Mouse (Mus musculus): ENCODE measurements around the gene Wipi1. TPM values are rescaled to one million over a fixed set of nuclear protein-coding genes. Genes with fewer than 3 reads are reported as not detected.
A peak's percentile ranks its signal among the peaks of the same experiment; 100 is the strongest.

Wipi1 gene
- polyA plus RNA-seq, 1 experiment from 2014 or later: 46.4 TPM

DNA sequence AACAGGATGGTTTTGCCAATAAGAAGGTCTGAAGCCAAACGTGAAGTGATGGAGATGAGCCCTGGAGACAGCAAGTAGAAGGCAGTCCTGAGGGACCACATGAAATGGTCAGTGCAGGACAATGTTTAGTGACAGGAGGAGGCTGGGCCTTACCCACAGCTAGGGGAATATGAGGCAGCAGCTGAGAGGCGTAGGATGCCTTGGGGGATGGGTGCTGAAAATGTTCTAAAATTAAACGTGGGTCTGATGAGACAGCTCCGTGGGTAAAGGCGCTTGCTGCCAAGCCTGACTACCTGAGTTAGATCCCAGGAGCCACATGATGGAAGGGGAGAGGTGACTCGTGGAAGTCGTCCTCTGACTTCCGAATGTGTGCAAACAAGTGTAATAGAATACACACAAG, 21.8 kb downstream of the Wipi1 start:
- no peaks in the 10 kb centered on the region for H3K9me3 ChIP-seq (ENCODE audit: control insufficient read depth, low read length)
- H3K9ac ChIP-seq (ENCODE audit: low read length): no peak overlapping the region
- no peak overlapping the region for H3K27ac ChIP-seq (ENCODE audit: low read length)
- H3K36me3 ChIP-seq (ENCODE audit: control insufficient read depth, insufficient read depth, low read length): peaks cover 4% of the 10 kb centered on the region; the same call in 1 of the 2 replicates
- WGBS: 70% methylated on average over 8 of the region's 8 CpGs
- no peak overlapping the region for H3K4me2 ChIP-seq (ENCODE audit: low read depth, low read length)
- H3K4me1 ChIP-seq (replicated peaks; ENCODE audit: control insufficient read depth, insufficient read depth, low read length): peaks cover 22% of the 10 kb centered on the region
- ATAC-seq (ENCODE audit: low read depth): no peak
- no peaks in the 10 kb centered on the region for H3K27me3 ChIP-seq (ENCODE audit: control insufficient read depth, insufficient read depth, low read depth, low read length)
- H3K4me3 ChIP-seq (ENCODE audit: low read length): no peak overlapping the region

DNA sequence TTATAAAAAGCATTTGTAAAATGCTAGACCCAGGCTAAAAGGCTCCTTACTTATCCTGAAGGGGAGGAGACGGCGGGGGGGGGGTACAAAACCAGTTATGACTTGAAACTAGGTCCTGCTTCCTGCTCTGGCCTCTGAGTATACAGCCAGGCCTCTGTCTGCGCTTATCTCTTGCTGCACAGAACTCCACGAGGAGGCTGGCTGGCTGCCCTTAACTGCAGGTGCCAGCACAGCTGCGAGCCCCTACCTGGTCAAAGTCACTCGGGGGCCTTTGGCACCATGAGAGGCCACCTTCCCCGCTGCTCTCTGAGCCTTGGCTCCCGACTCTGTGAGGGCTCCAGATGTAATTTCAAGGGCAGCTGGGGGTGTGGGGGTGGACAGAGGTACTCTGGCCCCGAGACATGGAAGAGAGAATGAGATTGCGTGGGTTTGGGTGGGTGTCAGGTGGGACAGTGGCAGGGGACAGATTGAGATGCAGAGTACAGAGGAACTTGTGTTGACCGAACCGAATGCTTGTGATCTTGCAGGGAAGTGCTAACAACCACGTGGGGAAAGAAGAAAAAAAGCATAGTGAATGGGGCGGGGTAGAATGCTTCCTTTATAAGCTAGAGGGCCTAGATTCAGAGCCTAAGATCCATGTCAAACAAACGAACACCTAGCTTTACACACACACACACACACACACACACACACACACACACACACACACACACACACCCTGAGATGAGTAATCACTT, 24.0 kb downstream of the Wipi1 start:
- H3K4me3 ChIP-seq (ENCODE audit: low read length): no peak overlapping the region
- H3K9ac ChIP-seq (ENCODE audit: low read length): peak overlapping the region; percentile 36; the same call in 1 of the 2 replicates
- H3K27me3 ChIP-seq (ENCODE audit: control insufficient read depth, insufficient read depth, low read depth, low read length): no peaks in the 10 kb centered on the region
- peaks cover 3% of the 10 kb centered on the region; the same call in 1 of the 2 replicates for H3K36me3 ChIP-seq (ENCODE audit: control insufficient read depth, insufficient read depth, low read length)
- H3K9me3 ChIP-seq (ENCODE audit: control insufficient read depth, low read length): no peaks in the 10 kb centered on the region
- peak overlapping the region; percentile 81 for H3K27ac ChIP-seq (ENCODE audit: low read length)
- peaks cover 12% of the 10 kb centered on the region for H3K4me1 ChIP-seq (replicated peaks; ENCODE audit: control insufficient read depth, insufficient read depth, low read length)
- WGBS: 31% methylated on average over 15 of the region's 15 CpGs
- ATAC-seq (ENCODE audit: low read depth): peak; percentile 77
- H3K4me2 ChIP-seq (ENCODE audit: low read depth, low read length): no peak overlapping the region

DNA sequence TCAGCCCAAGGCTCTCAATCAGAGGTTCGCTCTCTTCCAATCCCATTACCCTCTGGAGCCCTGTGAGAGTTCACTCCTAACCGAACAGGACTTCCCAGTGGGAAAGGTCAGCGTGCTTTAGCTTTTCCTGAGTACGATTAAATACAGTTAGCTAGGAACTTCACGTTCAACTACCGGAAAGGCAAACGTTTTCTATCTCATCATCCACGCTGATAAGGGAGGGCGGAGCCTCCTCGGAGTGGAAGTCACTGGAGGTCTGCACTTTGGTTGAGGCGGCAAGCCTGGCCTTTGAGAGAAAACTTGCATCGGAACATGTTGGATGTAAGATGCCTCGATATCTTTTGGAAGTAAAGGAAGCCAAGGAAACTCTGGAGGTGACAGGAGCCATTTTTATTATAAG, 24.7 kb downstream of the Wipi1 start:
- peak overlapping the region; percentile 48; the same call in 1 of the 2 replicates for H3K27ac ChIP-seq (ENCODE audit: low read length)
- no peaks in the 10 kb centered on the region for H3K9me3 ChIP-seq (ENCODE audit: control insufficient read depth, low read length)
- ATAC-seq (ENCODE audit: low read depth): no peak; the same call in 1 of the 2 replicates
- 26% methylated on average over 13 of the region's 13 CpGs for WGBS
- H3K9ac ChIP-seq (ENCODE audit: low read length): no peak overlapping the region
- no peak overlapping the region for H3K4me2 ChIP-seq (ENCODE audit: low read depth, low read length)
- H3K4me1 ChIP-seq (replicated peaks; ENCODE audit: control insufficient read depth, insufficient read depth, low read length): peaks cover 12% of the 10 kb centered on the region
- no peak overlapping the region for H3K4me3 ChIP-seq (ENCODE audit: low read length)
- peaks cover 3% of the 10 kb centered on the region; the same call in 1 of the 2 replicates for H3K36me3 ChIP-seq (ENCODE audit: control insufficient read depth, insufficient read depth, low read length)
- H3K27me3 ChIP-seq (ENCODE audit: control insufficient read depth, insufficient read depth, low read depth, low read length): no peaks in the 10 kb centered on the region

DNA sequence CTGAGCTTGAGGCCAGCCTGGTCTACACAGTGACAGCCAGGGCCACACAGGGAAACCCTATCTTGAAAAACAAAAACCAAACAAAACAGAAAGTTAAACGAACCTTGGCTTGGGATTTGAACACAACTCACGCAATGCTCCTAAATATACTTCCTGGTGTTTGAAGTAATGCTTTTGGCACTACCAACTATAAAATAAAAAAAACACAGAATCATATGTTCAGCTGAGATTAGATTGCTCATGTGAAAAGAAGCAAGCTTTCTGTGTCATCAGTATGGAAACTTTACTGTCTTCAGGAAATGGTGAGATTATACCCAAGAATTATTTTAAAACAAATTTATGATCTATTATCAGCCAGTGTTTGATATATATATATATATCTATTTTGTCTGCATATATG, 25.3 kb downstream of the Wipi1 start:
- Histone ChIP-seq H3K27me3 (ENCODE audit: control insufficient read depth, insufficient read depth, low read depth, low read length) (no peaks in the 10 kb centered on the region), H3K4me1 (replicated peaks; ENCODE audit: control insufficient read depth, insufficient read depth, low read length) (peaks cover 12% of the 10 kb centered on the region), H3K9me3 (ENCODE audit: control insufficient read depth, low read length) (no peaks in the 10 kb centered on the region), H3K9ac (ENCODE audit: low read length) (no peak overlapping the region), H3K4me3 (ENCODE audit: low read length) (no peak overlapping the region), H3K4me2 (ENCODE audit: low read depth, low read length) (no peak overlapping the region), H3K27ac (ENCODE audit: low read length) (no peak overlapping the region), H3K36me3 (ENCODE audit: control insufficient read depth, insufficient read depth, low read length) (peaks cover 3% of the 10 kb centered on the region; the same call in 1 of the 2 replicates)
- ATAC-seq (ENCODE audit: low read depth): no peak
- WGBS: 49% methylated on average over 2 of the region's 2 CpGs

DNA sequence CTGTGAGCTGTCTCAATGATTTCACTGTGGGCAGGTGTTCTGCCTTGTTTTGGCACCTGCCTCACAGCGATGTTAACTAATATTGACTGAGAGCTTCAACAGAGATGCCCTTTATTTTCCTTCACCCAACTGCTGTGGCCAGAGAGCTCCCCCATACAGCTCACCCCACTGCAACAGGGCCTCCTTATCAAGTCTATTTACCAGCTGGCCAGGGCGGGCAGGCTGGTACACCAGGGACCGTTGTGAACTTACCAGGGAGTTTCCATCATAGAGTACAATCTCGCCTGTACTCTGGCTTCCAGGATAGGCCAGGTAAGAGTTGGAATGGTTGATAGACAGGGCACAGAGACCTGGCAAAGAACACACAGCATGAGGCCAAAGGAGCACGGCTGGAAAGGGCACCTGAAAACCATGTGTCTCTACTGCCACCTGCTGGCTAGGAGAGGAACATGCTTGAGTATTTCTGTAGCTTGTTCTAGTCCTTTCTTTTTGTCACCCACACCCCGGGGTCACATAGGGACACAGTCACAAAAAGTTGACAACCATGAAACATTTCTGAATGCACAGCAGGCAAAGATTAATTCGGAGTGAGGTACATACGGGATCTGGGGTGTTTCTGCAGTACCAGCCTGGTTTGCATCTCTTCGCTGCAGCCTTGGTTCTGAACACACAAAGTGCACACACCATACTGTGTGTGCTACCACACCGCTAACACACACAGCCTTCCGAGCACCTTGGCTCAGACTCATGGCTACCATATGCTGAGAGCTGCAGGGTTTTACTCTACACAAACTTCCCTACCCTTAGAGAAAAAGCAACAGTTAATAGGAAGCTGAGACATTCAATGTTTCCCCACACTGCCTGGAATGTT, 26.7 kb downstream of the Wipi1 start:
- 42% methylated on average over 11 of the region's 11 CpGs for WGBS
- Histone ChIP-seq H3K4me1 (replicated peaks; ENCODE audit: control insufficient read depth, insufficient read depth, low read length) (peaks cover 12% of the 10 kb centered on the region), H3K9me3 (ENCODE audit: control insufficient read depth, low read length) (no peaks in the 10 kb centered on the region), H3K4me2 (ENCODE audit: low read depth, low read length) (no peak overlapping the region), H3K9ac (ENCODE audit: low read length) (no peak overlapping the region), H3K4me3 (ENCODE audit: low read length) (no peak overlapping the region), H3K36me3 (ENCODE audit: control insufficient read depth, insufficient read depth, low read length) (peaks cover 3% of the 10 kb centered on the region; the same call in 1 of the 2 replicates), H3K27ac (ENCODE audit: low read length) (no peak overlapping the region), H3K27me3 (ENCODE audit: control insufficient read depth, insufficient read depth, low read depth, low read length) (no peaks in the 10 kb centered on the region)
- peak; percentile 38 for ATAC-seq (ENCODE audit: low read depth)

DNA sequence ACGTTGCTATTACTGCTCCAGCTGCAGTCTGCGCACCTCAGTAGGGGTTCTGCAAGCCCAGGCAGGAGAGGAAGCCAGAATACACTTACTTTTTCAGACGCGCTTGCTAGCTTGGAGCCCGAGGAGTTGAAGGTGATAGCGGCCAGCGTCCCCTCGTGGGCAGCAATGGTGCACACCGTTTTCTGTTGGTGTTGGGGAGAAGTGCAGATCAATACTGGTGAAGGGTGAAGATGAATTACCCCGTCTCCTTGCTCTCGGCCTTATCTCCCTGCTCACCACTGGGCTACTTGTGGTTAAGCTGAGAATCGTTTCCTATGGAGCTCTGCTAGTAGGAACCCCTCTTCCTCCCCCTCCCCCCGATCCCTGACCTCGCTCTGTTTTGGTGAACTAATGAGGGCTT, 27.8 kb downstream of the Wipi1 start:
- ATAC-seq (ENCODE audit: low read depth): no peak
- Histone ChIP-seq H3K36me3 (ENCODE audit: control insufficient read depth, insufficient read depth, low read length) (peaks cover 7% of the 10 kb centered on the region), H3K27ac (ENCODE audit: low read length) (no peak overlapping the region), H3K4me3 (ENCODE audit: low read length) (no peak overlapping the region), H3K4me2 (ENCODE audit: low read depth, low read length) (no peak overlapping the region), H3K9ac (ENCODE audit: low read length) (no peak overlapping the region), H3K27me3 (ENCODE audit: control insufficient read depth, insufficient read depth, low read depth, low read length) (no peaks in the 10 kb centered on the region), H3K9me3 (ENCODE audit: control insufficient read depth, low read length) (no peaks in the 10 kb centered on the region), H3K4me1 (replicated peaks; ENCODE audit: control insufficient read depth, insufficient read depth, low read length) (peaks cover 12% of the 10 kb centered on the region)
- WGBS: 71% methylated on average over 14 of the region's 14 CpGs

DNA sequence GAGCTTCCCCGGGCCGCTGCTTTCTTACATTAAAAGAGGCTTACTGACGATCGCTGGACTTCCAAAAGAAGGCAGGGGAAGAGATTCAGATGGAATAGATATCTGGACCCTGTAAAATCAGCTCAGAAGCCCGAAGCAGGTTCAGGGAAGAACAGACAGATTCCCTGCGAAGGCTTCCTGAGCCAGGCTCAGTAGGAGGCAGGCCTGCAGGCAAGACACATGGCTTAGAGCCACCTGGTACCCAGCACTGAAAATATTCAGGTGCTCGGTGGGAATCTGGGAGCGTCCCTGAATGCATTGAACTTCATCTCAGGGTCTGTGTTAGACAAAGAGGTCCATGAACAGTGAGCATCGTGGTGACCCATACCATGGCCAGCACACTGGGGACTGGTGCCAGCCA, 31.8 kb downstream of the Wipi1 start:
- Histone ChIP-seq H3K36me3 (ENCODE audit: control insufficient read depth, insufficient read depth, low read length) (peaks cover 13% of the 10 kb centered on the region), H3K27me3 (ENCODE audit: control insufficient read depth, insufficient read depth, low read depth, low read length) (no peaks in the 10 kb centered on the region), H3K4me1 (replicated peaks; ENCODE audit: control insufficient read depth, insufficient read depth, low read length) (peaks cover 12% of the 10 kb centered on the region; the same call in 1 of the 2 replicates), H3K9ac (ENCODE audit: low read length) (no peak overlapping the region), H3K27ac (ENCODE audit: low read length) (no peak overlapping the region), H3K4me3 (ENCODE audit: low read length) (no peak overlapping the region), H3K4me2 (ENCODE audit: low read depth, low read length) (no peak overlapping the region), H3K9me3 (ENCODE audit: control insufficient read depth, low read length) (no peaks in the 10 kb centered on the region)
- 93% methylated on average over 9 of the region's 9 CpGs for WGBS
- no peak for ATAC-seq (ENCODE audit: low read depth)

DNA sequence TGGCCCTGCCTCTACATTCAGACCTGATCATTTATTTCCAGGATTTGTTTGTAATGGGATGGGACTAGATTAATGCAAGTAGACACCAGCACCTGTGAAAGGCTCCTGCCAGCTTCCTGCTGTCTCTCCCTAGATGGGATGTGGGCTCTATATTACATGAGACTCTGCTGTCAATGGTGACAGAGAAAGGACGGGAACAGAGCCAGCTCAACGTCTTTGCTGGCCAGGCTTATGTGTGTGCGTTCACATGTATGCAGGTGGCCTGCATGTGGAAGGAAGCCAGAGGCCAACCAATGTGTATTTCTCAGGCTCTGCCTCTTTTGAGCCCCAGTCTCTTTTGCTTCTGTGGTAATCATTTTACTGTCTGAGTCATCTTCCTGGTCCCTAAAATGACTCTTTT, 33.2 kb downstream of the Wipi1 start:
- H3K9me3 ChIP-seq (ENCODE audit: control insufficient read depth, low read length): no peaks in the 10 kb centered on the region
- no peaks in the 10 kb centered on the region for H3K27me3 ChIP-seq (ENCODE audit: control insufficient read depth, insufficient read depth, low read depth, low read length)
- WGBS: 68% methylated on average over 3 of the region's 3 CpGs
- H3K4me1 ChIP-seq (replicated peaks; ENCODE audit: control insufficient read depth, insufficient read depth, low read length): peaks cover 19% of the 10 kb centered on the region
- peaks cover 9% of the 10 kb centered on the region for H3K36me3 ChIP-seq (ENCODE audit: control insufficient read depth, insufficient read depth, low read length)
- no peak for ATAC-seq (ENCODE audit: low read depth)
- H3K4me3 ChIP-seq (ENCODE audit: low read length): no peak overlapping the region
- H3K4me2 ChIP-seq (ENCODE audit: low read depth, low read length): no peak overlapping the region
- no peak overlapping the region for H3K9ac ChIP-seq (ENCODE audit: low read length)
- H3K27ac ChIP-seq (ENCODE audit: low read length): no peak overlapping the region

DNA sequence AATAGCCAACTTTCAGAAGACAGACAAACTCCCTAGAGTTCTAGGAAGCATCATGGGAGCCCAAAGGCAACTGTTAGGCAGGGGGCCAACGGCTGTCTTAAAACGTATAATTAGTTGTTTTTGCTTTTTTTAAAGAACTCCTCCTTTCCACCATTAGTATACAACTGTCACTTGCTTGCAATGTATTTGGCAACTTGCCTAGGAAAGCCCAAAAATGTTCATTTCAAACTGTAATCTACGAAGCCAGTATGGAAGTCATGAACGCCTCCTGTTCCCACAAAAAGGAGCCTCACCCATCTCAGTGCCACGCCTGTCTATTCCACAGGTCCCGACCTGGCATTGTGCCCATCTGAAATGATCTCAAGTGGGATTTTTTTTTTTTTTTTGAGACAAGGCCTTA, 35.9 kb downstream of the Wipi1 start:
- Histone ChIP-seq H3K4me3 (ENCODE audit: low read length) (no peak overlapping the region), H3K4me1 (replicated peaks; ENCODE audit: control insufficient read depth, insufficient read depth, low read length) (peaks cover 19% of the 10 kb centered on the region), H3K4me2 (ENCODE audit: low read depth, low read length) (no peak overlapping the region), H3K36me3 (ENCODE audit: control insufficient read depth, insufficient read depth, low read length) (peaks cover 12% of the 10 kb centered on the region), H3K9me3 (ENCODE audit: control insufficient read depth, low read length) (no peaks in the 10 kb centered on the region), H3K27me3 (ENCODE audit: control insufficient read depth, insufficient read depth, low read depth, low read length) (no peaks in the 10 kb centered on the region), H3K9ac (ENCODE audit: low read length) (no peak overlapping the region), H3K27ac (ENCODE audit: low read length) (no peak overlapping the region)
- peak; percentile 43; the same call in 1 of the 2 replicates for ATAC-seq (ENCODE audit: low read depth)
- WGBS: 50% methylated on average over 6 of the region's 6 CpGs

Measured in lung, embryonic 16.5 days (tissue).